Mouse (Mus musculus) embryonic facial prominence, embryonic 10.5 days (tissue): ENCODE results near the gene Apobec2. TPM values are rescaled to one million over a fixed set of nuclear protein-coding genes. Genes with fewer than 3 reads are reported as not detected.
A peak's percentile ranks its signal among the peaks of the same experiment; 100 is the strongest.

Source experiments
- DNase-seq: peaks from one replicate; pipeline ENCODE4 v3.0.0-alpha.2; 2017; ENCODE audit warnings: low spot score
- H3K27ac ChIP-seq: fragments of 300-500 bp; sonication (generic); replicated peaks from 2 replicates; pipeline ENCODE4 v1.5.1; 2016; ENCODE audit warnings: mild to moderate bottlenecking
- H3K27me3 ChIP-seq: fragments of 300-500 bp; sonication (generic); replicated peaks from 2 replicates; pipeline ENCODE4 v1.6.1; 2016; ENCODE audit warnings: low read depth, mild to moderate bottlenecking; ENCODE audit not compliant: poor library complexity, severe bottlenecking
- H3K36me3 ChIP-seq: fragments of 300-500 bp; sonication (generic); replicated peaks from 2 replicates; pipeline ENCODE4 v1.6.1; 2016; ENCODE audit warnings: mild to moderate bottlenecking, moderate library complexity
- H3K4me1 ChIP-seq: fragments of 300-500 bp; sonication (generic); 2 replicates; pipeline ENCODE4 v1.6.1; 2016
- H3K4me3 ChIP-seq: fragments of 300-500 bp; sonication (generic); 2 replicates; pipeline ENCODE4 v1.5.1; 2016; ENCODE audit warnings: mild to moderate bottlenecking, moderate library complexity
- H3K9me3 ChIP-seq: fragments of 300-500 bp; sonication (generic); 2 replicates; pipeline ENCODE4 v1.6.1; 2016; ENCODE audit warnings: mild to moderate bottlenecking
- WGBS: fragments of 180-500 bp; shearing (Covaris S2); methylation state at CpG from one replicate; pipeline ENCODE4 v1.1.7; 2016; 5-methylcytosine and 5-hydroxymethylcytosine counted together
- polyA plus RNA-seq: library from polyadenylated mRNA; unstranded; fragments of >200 nt; fragmentation: Nextera tagmentation; extraction: Ambion mirVana; gene quantifications from 2 replicates; pipeline ENCODE4 v1.2.1, GENCODE M21; 2016

Gene Apobec2
- polyA plus RNA-seq, 1 experiment from 2014 or later, result 0.61 TPM

- Histone ChIP-seq H3K9me3 (no peaks in the 10 kb centered on the region), H3K36me3 (peaks cover 76% of the 10 kb centered on the region), H3K27me3 (no peaks in the 10 kb centered on the region), H3K4me1 (peaks cover 7% of the 10 kb centered on the region), H3K4me3 (no peak overlapping the region), H3K27ac (no peak overlapping the region)
- WGBS, result 90% methylated on average over 14 of the region's 14 CpGs
- DNase-seq, result peak; percentile 67
These were observed 16.1 kb downstream of the Apobec2 start for GRCm38 (mm10) chr17:48416425-48417195.

GRCm38 (mm10) chr17:48416011-48416410, 16.7 kb downstream of the Apobec2 start:
- no peaks in the 10 kb centered on the region for H3K27me3 ChIP-seq
- H3K27ac ChIP-seq, result no peak overlapping the region
- DNase-seq, result no peak
- H3K36me3 ChIP-seq, result peaks cover 76% of the 10 kb centered on the region
- H3K4me1 ChIP-seq, result peaks cover 13% of the 10 kb centered on the region
- no peak overlapping the region for H3K4me3 ChIP-seq
- 86% methylated on average over 7 of the region's 7 CpGs for WGBS
- no peaks in the 10 kb centered on the region for H3K9me3 ChIP-seq

- peak overlapping the region; percentile 99 for H3K27ac ChIP-seq
- no peaks in the 10 kb centered on the region for H3K9me3 ChIP-seq
- 74% methylated on average over 8 of the region's 8 CpGs for WGBS
- H3K36me3 ChIP-seq, result peaks cover 46% of the 10 kb centered on the region
- no peak for DNase-seq
- no peaks in the 10 kb centered on the region for H3K27me3 ChIP-seq
- H3K4me1 ChIP-seq, result peaks cover 28% of the 10 kb centered on the region
- peak overlapping the region; percentile 89 for H3K4me3 ChIP-seq
These were observed 21.5 kb downstream of the Apobec2 start for GRCm38 (mm10) chr17:48411241-48411640.

GRCm38 (mm10) chr17:48410299-48410785, 22.4 kb downstream of the Apobec2 start:
- H3K27ac ChIP-seq, result peak overlapping the region; percentile 99
- H3K4me3 ChIP-seq, result peak overlapping the region; percentile 89
- no peaks in the 10 kb centered on the region for H3K27me3 ChIP-seq
- H3K36me3 ChIP-seq, result peaks cover 43% of the 10 kb centered on the region
- peaks cover 28% of the 10 kb centered on the region for H3K4me1 ChIP-seq
- H3K9me3 ChIP-seq, result no peaks in the 10 kb centered on the region
- no peak for DNase-seq
- under 1% methylated on average over 13 of the region's 13 CpGs for WGBS

GRCm38 (mm10) chr17:48409380-48410298, 23.1 kb downstream of the Apobec2 start, which contains the start of the genes Nfya and Oard1:
TSS of gene Nfya (minus strand) at chr17:48409906.
TSS of gene Oard1 (plus strand) at chr17:48410014.
- Histone ChIP-seq H3K27me3 (no peaks in the 10 kb centered on the region), H3K4me1 (peaks cover 28% of the 10 kb centered on the region), H3K9me3 (no peaks in the 10 kb centered on the region), H3K4me3 (peak within 1 kb of the TSS; percentile 89), H3K27ac (peak within 1 kb of the TSS; percentile 99), H3K36me3 (peaks cover 36% of the 10 kb centered on the region)
- WGBS, result under 1% methylated on average over 84 of the region's 84 CpGs
- peak; percentile 100 for DNase-seq

GRCm38 (mm10) chr17:48408526-48409291, 24.0 kb downstream of the Apobec2 start:
- H3K27me3 ChIP-seq, result no peaks in the 10 kb centered on the region
- no peaks in the 10 kb centered on the region for H3K9me3 ChIP-seq
- peak overlapping the region; percentile 89 for H3K4me3 ChIP-seq
- H3K4me1 ChIP-seq, result peaks cover 28% of the 10 kb centered on the region
- H3K27ac ChIP-seq, result peak overlapping the region; percentile 99
- peak; percentile 84 for DNase-seq
- peaks cover 33% of the 10 kb centered on the region for H3K36me3 ChIP-seq
- WGBS, result under 1% methylated on average over 47 of the region's 47 CpGs

- H3K4me1 ChIP-seq, result peaks cover 28% of the 10 kb centered on the region
- H3K36me3 ChIP-seq, result peaks cover 28% of the 10 kb centered on the region
- H3K4me3 ChIP-seq, result peak overlapping the region; percentile 89
- H3K9me3 ChIP-seq, result no peaks in the 10 kb centered on the region
- no peaks in the 10 kb centered on the region for H3K27me3 ChIP-seq
- H3K27ac ChIP-seq, result peak overlapping the region; percentile 99
- 23% methylated on average over 8 of the region's 8 CpGs for WGBS
- no peak for DNase-seq
These were observed 24.7 kb downstream of the Apobec2 start for GRCm38 (mm10) chr17:48407910-48408525.

- H3K9me3 ChIP-seq, result no peaks in the 10 kb centered on the region
- H3K27me3 ChIP-seq, result no peaks in the 10 kb centered on the region
- peak overlapping the region; percentile 89 for H3K4me3 ChIP-seq
- H3K36me3 ChIP-seq, result peaks cover 28% of the 10 kb centered on the region
- peak overlapping the region; percentile 99 for H3K27ac ChIP-seq
- peaks cover 28% of the 10 kb centered on the region for H3K4me1 ChIP-seq
- 87% methylated on average over 4 of the region's 4 CpGs for WGBS
- no peak for DNase-seq
These were observed 25.6 kb downstream of the Apobec2 start for GRCm38 (mm10) chr17:48407154-48407553.

GRCm38 (mm10) chr17:48404706-48405105, 28.0 kb downstream of the Apobec2 start:
- DNase-seq, result no peak
- Histone ChIP-seq H3K36me3 (peaks cover 32% of the 10 kb centered on the region), H3K27me3 (no peaks in the 10 kb centered on the region), H3K9me3 (no peaks in the 10 kb centered on the region), H3K27ac (no peak overlapping the region), H3K4me1 (peaks cover 14% of the 10 kb centered on the region), H3K4me3 (no peak overlapping the region)
- 81% methylated on average over 1 of the region's 1 CpGs for WGBS

- H3K27me3 ChIP-seq, result no peaks in the 10 kb centered on the region
- H3K4me3 ChIP-seq, result no peak overlapping the region
- H3K9me3 ChIP-seq, result no peaks in the 10 kb centered on the region
- peaks cover 14% of the 10 kb centered on the region for H3K4me1 ChIP-seq
- DNase-seq, result no peak
- 91% methylated on average over 2 of the region's 2 CpGs for WGBS
- H3K36me3 ChIP-seq, result peaks cover 41% of the 10 kb centered on the region
- H3K27ac ChIP-seq, result no peak overlapping the region
These were observed 28.9 kb downstream of the Apobec2 start for GRCm38 (mm10) chr17:48403848-48404247.

GRCm38 (mm10) chr17:48402751-48403150, 30.0 kb downstream of the Apobec2 start:
- Histone ChIP-seq H3K36me3 (peaks cover 51% of the 10 kb centered on the region), H3K9me3 (no peaks in the 10 kb centered on the region), H3K27me3 (no peaks in the 10 kb centered on the region), H3K27ac (no peak overlapping the region), H3K4me3 (no peak overlapping the region), H3K4me1 (peaks cover 8% of the 10 kb centered on the region)
- 93% methylated on average over 3 of the region's 3 CpGs for WGBS
- no peak for DNase-seq
